Mouse (Mus musculus): Measurements from ENCODE around the gene Glyatl3.

DNA sequence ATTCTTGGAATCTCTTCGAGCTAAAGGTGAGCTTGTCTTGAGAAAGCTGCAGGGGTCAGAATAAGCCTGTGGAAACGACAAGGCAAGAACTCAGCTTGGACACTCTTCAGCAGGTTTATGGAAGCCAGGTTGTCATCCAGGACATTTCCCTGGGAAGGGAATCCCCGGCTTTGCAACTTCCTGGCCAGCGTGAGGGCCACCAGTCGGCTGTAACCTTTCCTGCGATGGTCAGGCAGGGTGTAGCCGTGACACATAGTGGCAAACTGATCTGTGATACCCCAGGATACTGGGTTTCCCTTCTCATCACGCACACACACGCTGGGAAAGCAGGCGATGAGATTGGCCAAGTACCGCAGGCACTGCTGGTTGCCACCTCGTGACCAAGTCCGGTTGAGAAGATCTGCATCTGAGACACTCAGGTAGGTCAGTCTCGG is 9.4 kb downstream of the Glyatl3 start:
- TF ChIP-seq CTCF (IDR thresholded peaks at IDR 0.05; ENCODE audit: extremely low read depth, insufficient read depth, insufficient read length, insufficient replicate concordance) = no peak
- TF ChIP-seq POLR2A (IDR thresholded peaks at IDR 0.05; ENCODE audit: low read depth, low read length) = no peak
